Mouse (Mus musculus) heart, postnatal 0 days (tissue): Measurements from ENCODE around the gene Galr2. TPM values are rescaled to one million over a fixed set of nuclear protein-coding genes. Genes with fewer than 3 reads are reported as not detected.
A peak's percentile ranks its signal among the peaks of the same experiment; 100 is the strongest.

Experiments
- ATAC-seq: fragments of 200-750 bp; cut with Nextera tagmentation; 2 replicates; pipeline ENCODE4 v1.8.0; 2017; ENCODE audit warnings: low read depth, moderate number of reproducible peaks, moderate library complexity; ENCODE audit not compliant: insufficient read depth
- DNase-seq: peaks from one replicate; pipeline ENCODE4 v3.0.0-alpha.2; 2016; ENCODE audit warnings: low spot score
- H3K27ac ChIP-seq: fragments of 300-500 bp; sonication (generic); 2 replicates; pipeline ENCODE4 v1.5.1; 2014; ENCODE audit warnings: low read depth, mild to moderate bottlenecking
- H3K27me3 ChIP-seq: fragments of 300-500 bp; sonication (generic); 2 replicates; pipeline ENCODE4 v1.6.1; 2014; ENCODE audit warnings: low read length, mixed read lengths; ENCODE audit not compliant: control insufficient read depth, insufficient read depth
- H3K36me3 ChIP-seq: fragments of 300-500 bp; sonication (generic); replicated peaks from 2 replicates; pipeline ENCODE4 v1.6.1; 2014; ENCODE audit warnings: low read length, mixed read lengths; ENCODE audit not compliant: control insufficient read depth, insufficient read depth
- H3K4me1 ChIP-seq: fragments of 300-500 bp; sonication (generic); 2 replicates; pipeline ENCODE4 v1.6.1; 2014; ENCODE audit warnings: antibody characterized with exemption; ENCODE audit not compliant: control insufficient read depth, insufficient read depth
- H3K4me2 ChIP-seq: fragments of 300-500 bp; sonication (generic); 2 replicates; pipeline ENCODE4 v1.6.1; 2014; ENCODE audit warnings: low read depth, mild to moderate bottlenecking, low read length, moderate library complexity
- H3K4me3 ChIP-seq: fragments of 300-500 bp; sonication (generic); 2 replicates; pipeline ENCODE4 v1.5.1; 2014; ENCODE audit warnings: low read depth, low read length
- H3K9ac ChIP-seq: fragments of 300-500 bp; sonication (generic); replicated peaks from 2 replicates; pipeline ENCODE4 v1.6.1; 2014; ENCODE audit warnings: low read depth, low read length, mixed read lengths
- H3K9me3 ChIP-seq: fragments of 300-500 bp; sonication (generic); replicated peaks from 2 replicates; pipeline ENCODE4 v1.6.1; 2016; ENCODE audit warnings: low read length; ENCODE audit not compliant: control insufficient read depth
- CTCF ChIP-seq: IDR thresholded peaks from 2 replicates; pipeline ENCODE4 v1.5.1; 2016; ENCODE audit warnings: antibody characterized with exemption, control low read depth, low read depth
- EP300 ChIP-seq: IDR thresholded peaks from 2 replicates; pipeline ENCODE4 v1.6.1; 2016; ENCODE audit warnings: antibody characterized with exemption, low read depth
- WGBS: fragments of 180-500 bp; shearing (Covaris S2); extraction: QIAGEN DNeasy Blood & Tissue Kit; methylation state at CpG from one replicate; pipeline ENCODE4 v1.1.7; 2014; 5-methylcytosine and 5-hydroxymethylcytosine counted together
- polyA plus RNA-seq: library from polyadenylated mRNA; unstranded; fragments of >200 nt; fragmentation: Nextera tagmentation; extraction: Ambion mirVana; gene quantifications from 2 replicates; pipeline ENCODE4 v1.2.1, GENCODE M21; 2015
- total RNA-seq: library from RNA; depleted of rRNA; stranded (reverse); fragments of >200 nt; gene quantifications from 2 replicates; pipeline ENCODE4 v1.2.3, GENCODE M21; 2014; ENCODE audit warnings: low replicate concordance

Gene Galr2
- total and polyA plus RNA-seq, 2 experiments from 2014 or later = 0.05 TPM; not detected in 1

DNA sequence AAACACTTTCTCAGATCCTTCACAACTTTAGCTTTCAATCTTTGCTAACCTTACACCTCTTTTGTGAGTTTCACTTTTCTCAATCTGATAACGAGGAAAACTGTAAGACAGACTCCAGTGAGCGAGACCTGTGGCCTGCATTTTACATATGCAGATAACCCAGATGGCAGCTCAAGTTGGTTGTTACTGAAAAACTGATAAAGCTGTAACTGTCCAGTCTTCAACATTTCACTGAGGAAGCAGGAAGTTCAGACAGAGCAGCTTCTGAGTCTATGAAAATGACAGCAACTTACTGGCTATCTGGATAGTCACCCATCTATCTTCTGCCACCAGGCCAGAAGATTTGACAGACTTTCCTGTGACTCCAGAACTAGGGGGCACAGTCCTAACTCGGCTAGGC lies 28.9 kb downstream of the Galr2 start:
- Histone ChIP-seq H3K27ac (no peak overlapping the region), H3K27me3 (no peaks in the 10 kb centered on the region), H3K9me3 (no peaks in the 10 kb centered on the region), H3K9ac (no peak overlapping the region), H3K4me1 (peaks cover 7% of the 10 kb centered on the region), H3K4me3 (no peak overlapping the region), H3K4me2 (no peak overlapping the region), H3K36me3 (peaks cover 6% of the 10 kb centered on the region)
- DNase-seq (no peak), ATAC-seq (no peak)
- no peak for TF ChIP-seq CTCF
- TF ChIP-seq EP300 = no peak
- WGBS = 61% methylated on average over 3 of the region's 3 CpGs

DNA sequence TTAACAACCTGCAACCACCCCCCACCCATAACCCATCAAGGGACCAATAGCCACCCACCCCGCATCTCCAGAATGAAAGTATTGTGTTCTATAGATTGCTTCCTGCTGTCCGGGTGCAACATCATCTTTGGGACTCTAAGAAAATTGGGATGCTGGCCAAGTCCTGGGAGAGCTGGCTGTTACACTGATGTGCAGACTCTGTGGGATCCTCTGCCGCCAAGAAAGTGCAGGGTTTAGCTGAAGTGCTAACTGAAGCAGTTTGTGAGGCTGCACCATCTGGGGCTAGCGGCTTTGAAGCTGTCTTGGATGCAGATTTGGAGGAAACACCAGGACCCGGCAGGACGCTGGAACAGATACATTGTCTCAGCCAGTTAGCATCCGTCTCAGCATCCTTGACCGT lies 30.4 kb downstream of the Galr2 start:
- WGBS = 38% methylated on average over 8 of the region's 8 CpGs
- Histone ChIP-seq H3K9ac (no peak overlapping the region), H3K27me3 (no peaks in the 10 kb centered on the region), H3K36me3 (no peaks in the 10 kb centered on the region), H3K9me3 (no peaks in the 10 kb centered on the region), H3K4me3 (no peak overlapping the region), H3K4me1 (peaks cover under 1% of the 10 kb centered on the region; the same call in 1 of the 2 replicates), H3K4me2 (no peak overlapping the region), H3K27ac (no peak overlapping the region)
- TF ChIP-seq CTCF (no peak), EP300 (no peak)
- ATAC-seq (no peak), DNase-seq (no peak)

DNA sequence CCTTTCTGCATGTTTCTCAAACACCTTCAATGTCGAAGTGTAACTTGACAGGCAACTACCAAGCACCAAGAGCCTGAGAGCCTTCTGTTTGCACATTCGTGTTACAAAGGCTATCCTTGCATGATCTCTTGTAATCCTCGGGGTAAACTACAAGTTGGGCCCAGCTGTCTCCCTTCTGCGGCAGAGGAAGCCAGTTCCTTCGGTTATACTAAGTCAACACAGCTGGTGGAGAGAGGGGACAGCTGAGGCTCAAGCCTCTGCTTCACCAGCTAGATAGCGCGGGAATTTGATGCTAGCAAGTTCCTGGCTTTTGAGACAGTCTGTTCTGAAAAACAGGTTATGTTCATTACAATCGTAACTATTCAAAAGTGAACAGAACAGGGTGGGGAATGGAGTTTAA lies 31.6 kb downstream of the Galr2 start:
- ATAC-seq = no peak
- Histone ChIP-seq H3K27me3 (no peaks in the 10 kb centered on the region), H3K4me1 (no peaks in the 10 kb centered on the region), H3K27ac (no peak overlapping the region), H3K4me3 (no peak overlapping the region), H3K4me2 (no peak overlapping the region), H3K9me3 (no peaks in the 10 kb centered on the region), H3K9ac (no peak overlapping the region), H3K36me3 (no peaks in the 10 kb centered on the region)
- 47% methylated on average over 8 of the region's 8 CpGs for WGBS
- no peak for DNase-seq
- TF ChIP-seq CTCF (no peak), EP300 (no peak)

GRCm38 (mm10) chr11:116318719-116319659 lies 38.2 kb downstream of the Galr2 start:
- H3K9ac ChIP-seq = no peak overlapping the region
- TF ChIP-seq EP300 (no peak), CTCF (peak; percentile 95)
- 0 out of 2 replicates have a peak, but pooled peaks cover 3% of the 10 kb centered on the region for H3K4me1 ChIP-seq
- no peak overlapping the region for H3K27ac ChIP-seq
- H3K27me3 ChIP-seq = peaks cover 10% of the 10 kb centered on the region; the same call in 1 of the 2 replicates
- H3K36me3 ChIP-seq = no peaks in the 10 kb centered on the region
- ATAC-seq (peak; percentile 80), DNase-seq (peak; percentile 72)
- 1% methylated on average over 37 of the region's 41 CpGs for WGBS
- H3K4me2 ChIP-seq = peak overlapping the region; percentile 80
- no peaks in the 10 kb centered on the region for H3K9me3 ChIP-seq
- H3K4me3 ChIP-seq = peak overlapping the region; percentile 44

DNA sequence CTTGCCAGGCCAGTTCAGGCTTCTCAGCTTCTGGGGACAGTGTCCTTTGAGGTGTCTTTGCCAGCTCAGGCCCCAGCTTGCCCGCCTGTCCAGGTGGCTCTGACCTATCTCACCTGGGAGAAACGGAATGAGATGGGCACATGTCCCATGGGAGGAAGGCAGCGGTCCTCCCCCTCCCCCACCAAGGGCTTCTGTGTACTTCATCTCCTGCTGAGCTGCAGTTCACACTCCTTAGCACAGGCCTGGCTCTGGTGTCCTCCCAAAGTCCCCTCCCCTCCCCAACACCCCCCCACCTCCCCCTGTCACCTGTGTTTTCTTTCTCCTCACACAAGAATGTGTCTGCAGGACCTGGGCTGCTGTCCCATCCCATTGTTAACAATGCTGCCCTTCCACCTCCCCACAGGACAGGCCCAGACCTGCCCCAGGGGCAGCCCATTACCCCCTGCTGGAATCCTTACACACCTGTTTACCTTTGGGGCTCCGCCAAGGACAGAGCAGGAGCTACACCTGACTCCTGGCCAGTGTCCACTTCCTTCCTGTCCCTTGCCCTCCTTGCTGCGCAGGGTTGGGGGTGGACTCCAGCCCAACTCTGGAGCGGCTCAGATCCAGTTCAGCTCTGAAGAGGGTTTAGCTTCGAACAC lies 46.3 kb downstream of the Galr2 start:
- Histone ChIP-seq H3K27me3 (no peaks in the 10 kb centered on the region), H3K4me1 (no peaks in the 10 kb centered on the region), H3K9ac (no peak overlapping the region), H3K4me2 (no peak overlapping the region), H3K27ac (no peak overlapping the region), H3K36me3 (no peaks in the 10 kb centered on the region), H3K9me3 (no peaks in the 10 kb centered on the region), H3K4me3 (no peak overlapping the region)
- TF ChIP-seq EP300 (no peak), CTCF (no peak)
- ATAC-seq = no peak
- WGBS = 75% methylated on average over 7 of the region's 7 CpGs
- DNase-seq = no peak
